Mouse (Mus musculus): Measurements from ENCODE around the gene Tor2a. TPM values are rescaled to one million over a fixed set of nuclear protein-coding genes. Genes with fewer than 3 reads are reported as not detected.

Gene Tor2a
- polyA plus RNA-seq, 1 experiment: 133 TPM

DNA sequence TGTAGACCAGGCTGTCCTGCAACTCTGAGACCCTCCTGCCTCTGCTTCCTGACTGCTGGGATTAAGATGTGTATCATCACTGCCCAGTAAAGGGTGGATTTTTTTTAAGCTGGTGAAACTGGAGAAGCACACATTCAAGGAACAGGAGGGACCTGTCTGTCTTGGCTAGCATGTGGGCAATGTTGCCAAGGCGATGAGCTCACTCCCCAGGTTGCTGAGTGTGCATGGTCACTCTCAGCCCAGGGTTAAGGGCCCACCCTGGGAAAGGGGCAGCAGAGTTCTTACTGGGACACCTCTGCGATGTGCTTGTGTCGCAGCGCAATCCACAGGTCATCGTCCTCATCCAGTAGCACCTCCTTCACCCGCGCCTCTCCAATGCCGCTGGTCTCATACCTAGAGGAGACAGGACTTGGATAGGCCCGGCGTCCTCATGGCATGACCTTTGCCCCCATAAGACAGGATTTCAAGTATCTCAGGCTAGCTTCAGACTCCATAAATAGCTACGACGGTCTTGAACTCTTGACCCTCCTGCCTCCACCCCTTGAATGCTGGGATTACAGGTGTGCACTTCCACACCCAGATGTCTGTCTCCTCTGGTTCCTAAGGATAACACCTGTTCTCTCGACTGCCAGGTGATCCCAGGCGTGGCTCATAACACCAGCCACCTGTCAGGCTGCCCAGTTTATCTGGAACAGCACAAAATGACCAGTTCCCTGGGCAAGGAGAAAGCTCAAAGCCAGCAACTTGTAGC is 52.0 kb downstream of the Tor2a start:
- 43% methylated on average over 14 of the region's 14 CpGs for WGBS
- Histone ChIP-seq H3K36me3 (ENCODE audit: control insufficient read depth, insufficient read depth, low read length) (no peaks in the 10 kb centered on the region), H3K27me3 (ENCODE audit: control insufficient read depth, insufficient read depth, low read length) (no peaks in the 10 kb centered on the region), H3K4me3 (ENCODE audit: low read depth, low read length) (no peak overlapping the region), H3K27ac (ENCODE audit: insufficient read depth, low read depth, low read length) (no peak overlapping the region), H3K4me1 (ENCODE audit: control insufficient read depth, insufficient read depth, insufficient read length, low read length) (peaks cover 8% of the 10 kb centered on the region)
- TF ChIP-seq CTCF (IDR thresholded peaks at IDR 0.05; ENCODE audit: extremely low read depth, insufficient read length, insufficient replicate concordance, low read depth, low read length): no peak
- no peak for TF ChIP-seq POLR2A (IDR thresholded peaks at IDR 0.05; ENCODE audit: low read depth, low read length)

Other genes with a start within 250 kb of the Tor2a start
- 55.2 and 96.2 TPM in 2 replicates for gene Fam102a, start 221.9 kb upstream of the Tor2a start, polyA plus RNA-seq (2012; rRNA removed)
- 49.3 and 87.5 TPM in 2 replicates for gene Dpm2, start 186.4 kb upstream of the Tor2a start, polyA plus RNA-seq (2012; rRNA removed)
- 0.15 and 0.25 TPM in 2 replicates for gene Pip5kl1, start 182.4 kb upstream of the Tor2a start, polyA plus RNA-seq (2012; rRNA removed)
- not detected in 2 replicates for gene 9430097D07Rik, start 181.6 kb upstream of the Tor2a start, polyA plus RNA-seq (2012; rRNA removed)
- 9.1 and 9.6 TPM in 2 replicates for gene St6galnac4, start 170.1 kb upstream of the Tor2a start, polyA plus RNA-seq (2012; rRNA removed)
- 12.5 and 18.2 TPM in 2 replicates for gene St6galnac6, start 157.5 kb upstream of the Tor2a start, polyA plus RNA-seq (2012; rRNA removed)
- gene Ak1, start 135.5 kb upstream of the Tor2a start, polyA plus RNA-seq (2012; rRNA removed): 3.4 and 3.7 TPM in 2 replicates
- 36.8 and 54.4 TPM in 2 replicates for gene Eng, start 110.6 kb upstream of the Tor2a start, polyA plus RNA-seq (2012; rRNA removed)
- gene Fpgs, start 53.1 kb upstream of the Tor2a start, polyA plus RNA-seq (2012; rRNA removed): 25.6 and 26.0 TPM in 2 replicates
- gene Cdk9, start 44.2 kb upstream of the Tor2a start, polyA plus RNA-seq (2012; rRNA removed): 41.9 and 89.9 TPM in 2 replicates
- gene Sh2d3c, start 36.2 kb upstream of the Tor2a start, polyA plus RNA-seq (2012; rRNA removed): 10.9 and 25.3 TPM in 2 replicates
- gene 6330409D20Rik, start 16.2 kb upstream of the Tor2a start, polyA plus RNA-seq (2012; rRNA removed): not detected in 2 replicates
- 1.0 and 2.3 TPM in 2 replicates for gene Ttc16, start 18.4 kb downstream of the Tor2a start, polyA plus RNA-seq (2012; rRNA removed)
- gene Ptrh1, start 18.6 kb downstream of the Tor2a start, polyA plus RNA-seq (2012; rRNA removed): 28.4 and 65.8 TPM in 2 replicates
- gene Cfap157, start 27.2 kb downstream of the Tor2a start, polyA plus RNA-seq (2012; rRNA removed): 0.06 TPM in 1 of 2 replicates, not detected in the other
- 3.6 and 7.0 TPM in 2 replicates for gene Stxbp1, start 90.0 kb downstream of the Tor2a start, polyA plus RNA-seq (2012; rRNA removed)
- gene Fam129b, start 118.9 kb downstream of the Tor2a start, polyA plus RNA-seq (2012; rRNA removed): 19.4 and 27.2 TPM in 2 replicates
- 80.3 and 161 TPM in 2 replicates for gene Rpl12, start 204.3 kb downstream of the Tor2a start, polyA plus RNA-seq (2012; rRNA removed)
- gene Lrsam1, start 204.4 kb downstream of the Tor2a start, polyA plus RNA-seq (2012; rRNA removed): 6.4 and 12.0 TPM in 2 replicates
- 16.6 and 46.7 TPM in 2 replicates for gene Slc2a8, start 224.8 kb downstream of the Tor2a start, polyA plus RNA-seq (2012; rRNA removed)